Mouse (Mus musculus) cortical plate, adult 2 months (tissue): ENCODE data around the gene Fam184b.

Experiments used
- CTCF ChIP-seq: fragments of 200-500 bp; IDR thresholded peaks from 2 replicates; pipeline ENCODE4 v1.5.1; 2011; ENCODE audit warnings: mild to moderate bottlenecking, control low read depth, low read length; ENCODE audit not compliant: insufficient read depth; ENCODE audit errors: extremely low read depth
- POLR2A ChIP-seq: fragments of 200-500 bp; IDR thresholded peaks from 2 replicates; pipeline ENCODE4 v1.6.1; 2011; ENCODE audit warnings: mild to moderate bottlenecking, low read length, control low read depth; ENCODE audit not compliant: insufficient read depth; ENCODE audit errors: extremely low read depth

DNA sequence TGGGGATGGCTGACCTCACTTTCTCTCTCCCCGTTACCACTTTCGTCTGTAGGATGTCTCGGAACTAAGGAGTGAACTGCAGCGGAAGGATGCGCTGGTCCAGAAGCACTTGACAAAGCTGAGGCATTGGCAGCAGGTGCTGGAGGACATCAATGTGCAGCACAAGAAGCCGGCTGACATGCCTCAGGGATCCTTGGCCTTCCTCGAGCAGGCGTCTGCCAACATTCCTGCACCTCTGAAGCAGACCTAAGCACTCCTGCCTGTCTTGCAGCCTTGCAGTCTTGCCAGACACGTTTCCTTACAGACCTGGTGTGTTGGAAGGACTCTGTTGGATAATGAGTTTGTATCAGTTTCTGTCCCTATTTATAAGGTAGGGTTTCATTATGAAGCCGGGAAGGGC, 114.3 kb downstream of the Fam184b start:
- TF ChIP-seq CTCF (no peak), POLR2A (no peak)
